Mouse (Mus musculus) spleen, adult 18-20 months (tissue): Measurements from ENCODE around the gene 1700025G04Rik.

Experiments used
- DNase-seq, 2 experiments: peaks; one replicate each; pipeline ENCODE4 v3.0.0; 2022; ENCODE audit warnings: mixed read lengths in 2 of 2

1700025G04Rik gene

GRCm38 (mm10) chr1:152075725-152076124 is 14.2 kb downstream of the 1700025G04Rik start:
- DNase-seq = no peak

- no peak for DNase-seq
These were observed 19.5 kb downstream of the 1700025G04Rik start for GRCm38 (mm10) chr1:152070441-152070840.

- no peak for DNase-seq
These were observed 20.2 kb downstream of the 1700025G04Rik start for GRCm38 (mm10) chr1:152069745-152070144.

- no peak for DNase-seq
These were observed 22.0 kb downstream of the 1700025G04Rik start for GRCm38 (mm10) chr1:152067919-152068318.

GRCm38 (mm10) chr1:152065527-152065926 is 24.4 kb downstream of the 1700025G04Rik start:
- DNase-seq = no peak

GRCm38 (mm10) chr1:152063357-152064145 is 26.4 kb downstream of the 1700025G04Rik start:
- no peak for DNase-seq

GRCm38 (mm10) chr1:152061745-152062144 is 28.2 kb downstream of the 1700025G04Rik start:
- DNase-seq = no peak

- no peak for DNase-seq
These were observed 29.7 kb downstream of the 1700025G04Rik start for GRCm38 (mm10) chr1:152060265-152060664.

GRCm38 (mm10) chr1:152058776-152059175 is 31.1 kb downstream of the 1700025G04Rik start:
- no peak for DNase-seq

- DNase-seq = no peak
These were observed 36.8 kb downstream of the 1700025G04Rik start for GRCm38 (mm10) chr1:152053112-152053511.

- no peak for DNase-seq
These were observed 38.1 kb downstream of the 1700025G04Rik start for GRCm38 (mm10) chr1:152051858-152052257.

GRCm38 (mm10) chr1:152050037-152050436 is 39.9 kb downstream of the 1700025G04Rik start:
- DNase-seq = no peak

- no peak for DNase-seq
These were observed 41.6 kb downstream of the 1700025G04Rik start for GRCm38 (mm10) chr1:152048291-152048690.

- no peak for DNase-seq
These were observed 42.5 kb downstream of the 1700025G04Rik start for GRCm38 (mm10) chr1:152047416-152047815.

- no peak for DNase-seq
These were observed 46.5 kb downstream of the 1700025G04Rik start for GRCm38 (mm10) chr1:152043453-152043852.

GRCm38 (mm10) chr1:152042409-152042808 is 47.5 kb downstream of the 1700025G04Rik start:
- no peak for DNase-seq

GRCm38 (mm10) chr1:152041005-152041404 is 48.9 kb downstream of the 1700025G04Rik start:
- no peak for DNase-seq

- no peak for DNase-seq
These were observed 49.9 kb downstream of the 1700025G04Rik start for GRCm38 (mm10) chr1:152040053-152040452.

- no peak for DNase-seq
These were observed 50.3 kb downstream of the 1700025G04Rik start for GRCm38 (mm10) chr1:152039588-152039987.

GRCm38 (mm10) chr1:152038086-152038485 is 51.8 kb downstream of the 1700025G04Rik start:
- DNase-seq = no peak

GRCm38 (mm10) chr1:152037589-152037988 is 52.3 kb downstream of the 1700025G04Rik start:
- no peak for DNase-seq

GRCm38 (mm10) chr1:152034766-152035165 is 55.2 kb downstream of the 1700025G04Rik start:
- no peak for DNase-seq

GRCm38 (mm10) chr1:152033731-152034130 is 56.2 kb downstream of the 1700025G04Rik start:
- DNase-seq = no peak

GRCm38 (mm10) chr1:152032144-152032543 is 57.8 kb downstream of the 1700025G04Rik start:
- no peak for DNase-seq

GRCm38 (mm10) chr1:152030546-152030945 is 59.4 kb downstream of the 1700025G04Rik start:
- DNase-seq = no peak
